Mouse (Mus musculus): ENCODE measurements around the gene Nicn1. TPM values are rescaled to one million over a fixed set of nuclear protein-coding genes. Genes with fewer than 3 reads are reported as not detected.

The Nicn1 gene
- polyA plus RNA-seq (2014; fragmentation: Nextera tagmentation; extraction: Ambion mirVana): 63.8 and 65.1 TPM in 2 replicates

DNA sequence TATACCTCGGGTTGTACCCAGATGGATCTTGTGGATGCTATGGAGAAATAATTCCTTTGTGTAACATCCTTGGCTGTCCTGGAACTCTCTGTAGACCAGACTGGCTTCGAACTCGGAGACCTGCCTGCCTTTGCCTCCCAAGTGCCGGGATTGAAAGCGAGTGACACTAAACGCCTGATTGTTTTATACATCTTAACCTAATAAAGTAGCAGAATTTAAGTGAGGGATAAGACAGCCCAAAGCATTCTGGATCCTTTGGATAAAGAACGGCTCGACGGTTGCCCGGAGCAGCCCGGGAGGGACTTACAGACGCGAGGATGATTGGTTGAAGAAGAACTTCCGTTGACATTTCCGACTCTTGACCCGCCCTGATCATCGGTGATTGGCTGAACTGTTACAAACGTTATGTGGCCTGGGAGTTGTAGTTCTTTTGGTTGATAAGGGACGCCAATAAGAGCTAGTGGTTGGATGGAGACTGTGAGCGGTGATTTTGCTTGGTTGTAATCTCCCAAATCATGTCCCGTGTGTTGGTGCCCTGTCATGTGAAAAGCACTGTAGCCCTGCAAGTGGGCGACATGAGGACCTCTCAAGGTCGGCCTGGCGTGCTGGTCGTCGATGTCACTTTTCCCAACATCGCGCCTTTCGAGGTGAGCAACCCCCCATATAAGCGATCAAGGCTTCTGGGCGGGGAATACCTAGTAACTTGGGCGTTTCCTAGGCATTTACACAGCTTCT, at the start of gene Nicn1:
Gene Nicn1 (plus strand): TSS at position 414 of the 735 bp plus-strand sequence.
- no peaks in the 10 kb centered on the region for H3K27me3 ChIP-seq (ENCODE audit: control insufficient read depth, insufficient read depth, low read length)
- peak within 1 kb of the TSS; percentile 74 for H3K27ac ChIP-seq (ENCODE audit: low read depth, low read length)
- no peaks in the 10 kb centered on the region for H3K9me3 ChIP-seq (ENCODE audit: control insufficient read depth, low read length)
- H3K4me1 ChIP-seq (ENCODE audit: control insufficient read depth, insufficient read depth, low read length): peaks cover 5% of the 10 kb centered on the region; the same call in 1 of the 2 replicates
- ATAC-seq (ENCODE audit: insufficient read depth, low FRiP score, low TSS enrichment) (peak; percentile 96), DNase-seq (ENCODE audit: low spot score) (peak; percentile 90)
- peak within 1 kb of the TSS; percentile 51 for H3K4me3 ChIP-seq (ENCODE audit: low read depth, low read length)
- no peaks in the 10 kb centered on the region for H3K36me3 ChIP-seq (ENCODE audit: control insufficient read depth, insufficient read depth, low read length)
- H3K9ac ChIP-seq (ENCODE audit: low read length): peak within 1 kb of the TSS; percentile 59
- peak within 1 kb of the TSS; percentile 74 for H3K4me2 ChIP-seq (ENCODE audit: low read depth)
- under 1% methylated on average over 32 of the region's 32 CpGs for WGBS

DNA sequence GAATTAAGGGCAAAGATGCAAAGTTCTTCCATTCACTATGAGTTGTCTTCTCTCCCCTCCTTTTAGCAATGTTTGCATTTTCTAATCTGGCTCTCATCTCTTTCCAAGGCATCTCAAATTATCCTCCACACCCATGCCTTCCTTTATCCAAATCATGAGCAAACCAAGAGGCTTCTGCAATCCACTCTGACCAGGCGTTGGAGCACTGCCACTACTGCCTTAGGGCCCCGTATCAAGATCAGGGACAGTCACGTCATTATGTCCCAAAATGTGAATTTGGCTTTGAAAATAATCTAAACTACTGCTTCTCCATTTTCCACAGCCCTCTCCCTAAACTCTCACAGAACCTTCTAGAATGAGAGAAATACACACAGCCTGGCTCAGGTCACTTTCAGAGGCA, 45.7 kb upstream of the Nicn1 start:
- no peak overlapping the region for H3K4me3 ChIP-seq (ENCODE audit: low read depth, low read length)
- ATAC-seq (ENCODE audit: insufficient read depth, low FRiP score, low TSS enrichment): no peak
- no peaks in the 10 kb centered on the region for H3K36me3 ChIP-seq (ENCODE audit: control insufficient read depth, insufficient read depth, low read length)
- H3K9ac ChIP-seq (ENCODE audit: low read length): no peak overlapping the region
- WGBS: 92% methylated on average over 3 of the region's 3 CpGs
- H3K27ac ChIP-seq (ENCODE audit: low read depth, low read length): no peak overlapping the region
- no peaks in the 10 kb centered on the region; the same call in 1 of the 2 replicates for H3K4me1 ChIP-seq (ENCODE audit: control insufficient read depth, insufficient read depth, low read length)
- DNase-seq (ENCODE audit: low spot score): no peak
- H3K4me2 ChIP-seq (ENCODE audit: low read depth): no peak overlapping the region
- no peaks in the 10 kb centered on the region for H3K27me3 ChIP-seq (ENCODE audit: control insufficient read depth, insufficient read depth, low read length)
- no peaks in the 10 kb centered on the region for H3K9me3 ChIP-seq (ENCODE audit: control insufficient read depth, low read length)

DNA sequence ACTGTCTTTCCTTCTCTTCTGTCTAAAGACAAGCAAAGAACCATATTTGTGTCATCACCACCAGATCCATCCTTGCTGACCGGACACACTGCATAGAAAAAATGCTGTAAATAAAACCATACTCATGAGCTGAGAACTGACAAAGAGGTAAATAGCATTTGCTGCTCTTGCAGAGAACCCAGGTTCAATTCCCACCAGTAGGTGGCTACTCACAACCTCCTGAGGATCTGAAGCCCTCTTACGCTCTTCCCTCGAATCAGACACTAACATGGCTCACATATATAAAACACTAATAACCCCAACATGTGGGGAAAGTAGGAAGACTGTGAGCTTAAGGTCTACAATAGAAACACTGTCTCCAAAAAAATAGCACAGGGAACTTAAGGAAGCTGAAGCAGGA, 45.2 kb upstream of the Nicn1 start:
- Histone ChIP-seq H3K27me3 (ENCODE audit: control insufficient read depth, insufficient read depth, low read length) (no peaks in the 10 kb centered on the region), H3K9ac (ENCODE audit: low read length) (no peak overlapping the region), H3K4me2 (ENCODE audit: low read depth) (no peak overlapping the region), H3K36me3 (ENCODE audit: control insufficient read depth, insufficient read depth, low read length) (no peaks in the 10 kb centered on the region), H3K4me1 (ENCODE audit: control insufficient read depth, insufficient read depth, low read length) (no peaks in the 10 kb centered on the region; the same call in 1 of the 2 replicates), H3K9me3 (ENCODE audit: control insufficient read depth, low read length) (no peaks in the 10 kb centered on the region), H3K27ac (ENCODE audit: low read depth, low read length) (no peak overlapping the region), H3K4me3 (ENCODE audit: low read depth, low read length) (no peak overlapping the region)
- no peak for DNase-seq (ENCODE audit: low spot score)
- WGBS: 89% methylated on average over 3 of the region's 3 CpGs
- no peak for ATAC-seq (ENCODE audit: insufficient read depth, low FRiP score, low TSS enrichment)

DNA sequence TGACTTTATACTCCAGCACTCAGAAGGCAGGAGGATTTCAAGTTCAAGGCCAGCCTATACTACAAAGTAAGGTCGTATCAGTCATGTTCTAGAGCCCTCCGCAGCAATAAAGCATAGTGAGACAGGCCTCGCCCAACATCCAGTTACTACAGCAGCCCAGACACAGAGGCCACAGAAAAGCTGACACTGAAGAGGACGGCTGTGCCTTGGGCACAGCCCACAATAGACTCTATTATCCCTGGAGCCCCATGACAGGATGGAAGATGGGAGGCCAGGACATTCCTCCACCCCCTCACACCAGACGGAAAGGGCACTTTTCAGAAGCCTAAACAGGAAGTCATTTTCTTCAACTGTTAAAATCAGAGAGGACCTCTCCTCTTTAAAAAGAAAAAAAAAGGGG, 41.3 kb upstream of the Nicn1 start:
- ATAC-seq (ENCODE audit: insufficient read depth, low FRiP score, low TSS enrichment) (no peak), DNase-seq (ENCODE audit: low spot score) (no peak)
- no peak overlapping the region for H3K4me2 ChIP-seq (ENCODE audit: low read depth)
- H3K36me3 ChIP-seq (ENCODE audit: control insufficient read depth, insufficient read depth, low read length): peaks cover 3% of the 10 kb centered on the region; the same call in 1 of the 2 replicates
- H3K9me3 ChIP-seq (ENCODE audit: control insufficient read depth, low read length): no peaks in the 10 kb centered on the region
- 62% methylated on average over 5 of the region's 5 CpGs for WGBS
- no peak overlapping the region for H3K27ac ChIP-seq (ENCODE audit: low read depth, low read length)
- H3K9ac ChIP-seq (ENCODE audit: low read length): no peak overlapping the region
- H3K4me3 ChIP-seq (ENCODE audit: low read depth, low read length): no peak overlapping the region
- no peaks in the 10 kb centered on the region for H3K4me1 ChIP-seq (ENCODE audit: control insufficient read depth, insufficient read depth, low read length)
- H3K27me3 ChIP-seq (ENCODE audit: control insufficient read depth, insufficient read depth, low read length): no peaks in the 10 kb centered on the region

DNA sequence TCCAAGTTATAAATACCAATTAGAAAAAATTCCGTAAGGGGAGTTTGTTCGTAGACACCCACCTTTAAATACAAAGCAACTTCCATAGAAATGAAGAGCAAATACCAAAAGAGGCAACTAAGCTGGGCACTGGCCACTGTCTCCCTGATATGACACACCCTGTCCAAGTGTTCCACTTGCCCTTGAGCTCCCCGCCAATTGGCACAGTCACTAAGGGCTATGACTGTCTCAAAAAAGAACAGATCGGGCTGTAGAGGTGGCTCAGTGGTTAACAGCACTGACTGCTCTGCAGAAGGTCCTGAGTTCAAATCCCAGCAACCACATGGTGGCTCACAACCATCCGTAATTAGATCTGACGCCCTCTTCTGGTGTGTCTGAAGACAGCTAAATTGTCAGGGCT, 38.4 kb upstream of the Nicn1 start:
- 92% methylated on average over 6 of the region's 6 CpGs for WGBS
- no peaks in the 10 kb centered on the region for H3K4me1 ChIP-seq (ENCODE audit: control insufficient read depth, insufficient read depth, low read length)

DNA sequence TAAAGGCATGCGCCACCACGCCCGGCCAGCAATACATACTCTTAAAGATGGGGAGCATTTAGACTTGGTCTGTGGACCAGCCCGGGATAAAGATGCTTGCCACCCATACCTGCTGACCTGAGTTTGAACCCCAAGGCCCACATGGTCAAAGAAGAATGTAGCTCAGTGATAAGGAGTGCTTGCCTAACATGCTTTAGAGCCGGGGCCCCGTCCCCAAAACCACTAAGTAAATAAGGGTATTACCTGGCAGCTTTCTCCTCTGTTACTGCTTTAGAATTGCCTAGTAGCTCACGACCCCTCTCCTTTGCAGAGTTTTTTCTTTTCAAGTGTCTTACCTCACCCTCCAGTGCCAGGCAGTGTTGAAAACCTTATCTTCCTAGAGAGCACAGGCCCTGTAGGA, 37.5 kb upstream of the Nicn1 start:
- Histone ChIP-seq H3K9me3 (ENCODE audit: control insufficient read depth, low read length) (no peaks in the 10 kb centered on the region), H3K9ac (ENCODE audit: low read length) (no peak overlapping the region), H3K4me3 (ENCODE audit: low read depth, low read length) (no peak overlapping the region), H3K4me1 (ENCODE audit: control insufficient read depth, insufficient read depth, low read length) (no peaks in the 10 kb centered on the region), H3K36me3 (ENCODE audit: control insufficient read depth, insufficient read depth, low read length) (peaks cover 3% of the 10 kb centered on the region; the same call in 1 of the 2 replicates), H3K27ac (ENCODE audit: low read depth, low read length) (no peak overlapping the region), H3K27me3 (ENCODE audit: control insufficient read depth, insufficient read depth, low read length) (no peaks in the 10 kb centered on the region), H3K4me2 (ENCODE audit: low read depth) (no peak overlapping the region)
- ATAC-seq (ENCODE audit: insufficient read depth, low FRiP score, low TSS enrichment) (no peak), DNase-seq (ENCODE audit: low spot score) (no peak)
- WGBS: 95% methylated on average over 7 of the region's 7 CpGs

More for the DNA sequence above, 38.4 kb upstream of the Nicn1 start:
- Histone ChIP-seq H3K36me3 (ENCODE audit: control insufficient read depth, insufficient read depth, low read length) (peaks cover 3% of the 10 kb centered on the region; the same call in 1 of the 2 replicates), H3K9me3 (ENCODE audit: control insufficient read depth, low read length) (no peaks in the 10 kb centered on the region), H3K27ac (ENCODE audit: low read depth, low read length) (no peak overlapping the region), H3K4me3 (ENCODE audit: low read depth, low read length) (no peak overlapping the region), H3K9ac (ENCODE audit: low read length) (no peak overlapping the region), H3K27me3 (ENCODE audit: control insufficient read depth, insufficient read depth, low read length) (no peaks in the 10 kb centered on the region), H3K4me2 (ENCODE audit: low read depth) (no peak overlapping the region)
- ATAC-seq (ENCODE audit: insufficient read depth, low FRiP score, low TSS enrichment) (no peak), DNase-seq (ENCODE audit: low spot score) (no peak)

DNA sequence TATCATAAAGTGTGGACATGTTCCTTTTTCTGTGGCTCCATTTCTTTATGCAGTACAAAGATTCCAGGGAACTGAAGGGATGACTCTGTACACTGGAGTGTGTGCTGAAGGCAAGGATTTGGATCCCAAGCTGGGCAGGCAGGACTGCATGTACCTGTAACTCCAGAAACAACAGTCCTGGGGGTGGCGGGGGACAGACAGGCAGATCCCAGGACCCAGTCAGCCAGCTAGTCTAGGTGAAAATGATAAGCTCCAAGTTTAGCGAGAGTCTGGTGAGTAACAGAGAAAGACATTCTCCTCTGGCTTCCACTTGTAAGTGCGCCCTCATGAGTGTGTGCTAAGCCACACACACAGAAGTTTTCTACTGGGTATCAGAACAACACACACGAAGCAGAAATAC, 29.7 kb upstream of the Nicn1 start:
- Histone ChIP-seq H3K9ac (ENCODE audit: low read length) (no peak overlapping the region), H3K27ac (ENCODE audit: low read depth, low read length) (no peak overlapping the region), H3K9me3 (ENCODE audit: control insufficient read depth, low read length) (no peaks in the 10 kb centered on the region), H3K27me3 (ENCODE audit: control insufficient read depth, insufficient read depth, low read length) (no peaks in the 10 kb centered on the region), H3K4me1 (ENCODE audit: control insufficient read depth, insufficient read depth, low read length) (peaks cover 15% of the 10 kb centered on the region), H3K4me3 (ENCODE audit: low read depth, low read length) (no peak overlapping the region), H3K4me2 (ENCODE audit: low read depth) (no peak overlapping the region), H3K36me3 (ENCODE audit: control insufficient read depth, insufficient read depth, low read length) (no peaks in the 10 kb centered on the region)
- DNase-seq (ENCODE audit: low spot score) (no peak), ATAC-seq (ENCODE audit: insufficient read depth, low FRiP score, low TSS enrichment) (no peak)
- WGBS: 87% methylated on average over 4 of the region's 4 CpGs

DNA sequence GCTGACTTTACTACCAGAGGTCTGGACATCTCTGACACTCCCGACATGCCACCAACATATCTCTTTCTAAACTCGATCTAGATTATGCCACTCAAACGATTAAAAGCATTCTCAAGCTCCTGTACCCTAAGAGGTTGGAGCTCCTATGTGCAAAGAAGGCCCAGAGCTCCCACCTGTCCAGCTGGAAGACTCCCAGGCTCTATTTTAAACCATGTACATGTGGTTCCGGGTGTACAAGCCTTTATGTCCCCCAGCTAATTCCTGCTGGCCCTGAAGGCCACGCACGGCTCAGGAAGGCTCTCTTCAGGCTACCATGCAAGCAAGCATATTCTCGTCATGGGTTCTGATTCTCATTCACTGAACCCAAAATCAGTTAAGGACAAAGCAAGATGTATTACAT, 28.4 kb upstream of the Nicn1 start:
- peak overlapping the region; percentile 53 for H3K4me2 ChIP-seq (ENCODE audit: low read depth)
- H3K9me3 ChIP-seq (ENCODE audit: control insufficient read depth, low read length): no peaks in the 10 kb centered on the region
- no peaks in the 10 kb centered on the region for H3K36me3 ChIP-seq (ENCODE audit: control insufficient read depth, insufficient read depth, low read length)
- no peaks in the 10 kb centered on the region for H3K27me3 ChIP-seq (ENCODE audit: control insufficient read depth, insufficient read depth, low read length)
- WGBS: 70% methylated on average over 7 of the region's 7 CpGs
- no peak overlapping the region for H3K27ac ChIP-seq (ENCODE audit: low read depth, low read length)
- H3K9ac ChIP-seq (ENCODE audit: low read length): no peak overlapping the region
- H3K4me3 ChIP-seq (ENCODE audit: low read depth, low read length): peak overlapping the region; percentile 78; the same call in 1 of the 2 replicates
- DNase-seq (ENCODE audit: low spot score) (no peak), ATAC-seq (ENCODE audit: insufficient read depth, low FRiP score, low TSS enrichment) (no peak)
- peaks cover 15% of the 10 kb centered on the region for H3K4me1 ChIP-seq (ENCODE audit: control insufficient read depth, insufficient read depth, low read length)

DNA sequence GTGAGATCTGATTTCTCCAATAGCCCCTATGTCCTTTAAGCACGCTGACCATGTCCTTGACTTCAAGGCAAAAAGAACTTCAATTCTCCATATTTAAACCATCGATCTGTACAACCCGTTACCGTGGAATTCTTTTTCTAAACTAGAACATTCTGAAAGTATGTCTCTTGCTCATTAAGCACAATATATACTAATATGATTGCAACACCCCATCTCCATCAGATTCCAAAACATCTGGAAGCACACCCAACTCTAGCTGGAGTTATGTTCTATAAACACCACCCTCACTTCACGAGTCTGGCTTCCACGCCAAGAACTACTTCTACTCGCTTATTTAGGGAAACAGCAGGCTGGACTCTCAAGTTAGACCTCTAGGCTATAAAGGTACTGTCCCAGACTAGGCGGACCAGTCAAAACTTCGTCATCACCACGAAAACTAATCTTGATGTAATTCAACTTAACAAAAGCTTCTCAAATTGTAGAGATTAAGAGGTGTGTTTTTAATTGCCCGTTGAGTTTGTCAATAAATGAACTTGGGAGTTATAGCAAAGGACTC, 27.7 kb upstream of the Nicn1 start:
- no peak for ATAC-seq (ENCODE audit: insufficient read depth, low FRiP score, low TSS enrichment)
- 49% methylated on average over 11 of the region's 11 CpGs for whole genome bisulfite sequencing
- peak overlapping the region; percentile 78 for H3K4me3 ChIP-seq (ENCODE audit: low read depth, low read length)
- peak overlapping the region; percentile 81 for H3K9ac ChIP-seq (ENCODE audit: low read length)
- no peak overlapping the region for H3K27ac ChIP-seq (ENCODE audit: low read depth, low read length)
- peak overlapping the region; percentile 53 for H3K4me2 ChIP-seq (ENCODE audit: low read depth)
- no peaks in the 10 kb centered on the region for H3K9me3 ChIP-seq (ENCODE audit: control insufficient read depth, low read length)
- DNase-seq (ENCODE audit: low spot score): no peak
- peaks cover 15% of the 10 kb centered on the region for H3K4me1 ChIP-seq (ENCODE audit: control insufficient read depth, insufficient read depth, low read length)
- no peaks in the 10 kb centered on the region for H3K36me3 ChIP-seq (ENCODE audit: control insufficient read depth, insufficient read depth, low read length)
- H3K27me3 ChIP-seq (ENCODE audit: control insufficient read depth, insufficient read depth, low read length): no peaks in the 10 kb centered on the region

Measured in neural tube, embryonic 11.5 days (tissue).